Mouse (Mus musculus): ENCODE results near the gene Caap1. TPM values are rescaled to one million over a fixed set of nuclear protein-coding genes. Genes with fewer than 3 reads are reported as not detected.

Gene Caap1
- polyA plus RNA-seq, 1 experiment from 2014 or later: 13.9 TPM

Other genes starting within 250 kb of the Caap1 start
- gene Gm10306, start 250 bp downstream of the Caap1 start, polyA plus RNA-seq (2015; fragmentation: Nextera tagmentation; extraction: Ambion mirVana): not detected in 2 replicates
- 66.8 and 68.4 TPM in 2 replicates for gene Plaa, start 46.4 kb upstream of the Caap1 start, polyA plus RNA-seq (2015; fragmentation: Nextera tagmentation; extraction: Ambion mirVana)
- 20.4 and 21.9 TPM in 2 replicates for gene Ift74, start 57.7 kb upstream of the Caap1 start, polyA plus RNA-seq (2015; fragmentation: Nextera tagmentation; extraction: Ambion mirVana)
- gene Lrrc19, start 93.3 kb upstream of the Caap1 start, polyA plus RNA-seq (2015; fragmentation: Nextera tagmentation; extraction: Ambion mirVana): 0.21 and 0.22 TPM in 2 replicates
- gene Tek, start 182.5 kb upstream of the Caap1 start, polyA plus RNA-seq (2015; fragmentation: Nextera tagmentation; extraction: Ambion mirVana): 8.5 and 12.1 TPM in 2 replicates

All from hindbrain, embryonic 16.5 days (tissue).